Mouse (Mus musculus) CH12.LX (cell line): Measurements from ENCODE around the gene Txlng. TPM values are rescaled to one million over a fixed set of nuclear protein-coding genes. Genes with fewer than 3 reads are reported as not detected.

Experiments used
- DNase-seq: peaks from one replicate; pipeline ENCODE4 v3.0.0-alpha.2; 2013; ENCODE audit errors: extremely low read depth
- H3K27ac ChIP-seq: 2 replicates; pipeline ENCODE4 v1.5.1; 2012; ENCODE audit warnings: low read depth, mild to moderate bottlenecking, control low read depth, moderate library complexity; ENCODE audit not compliant: insufficient read depth
- H3K27me3 ChIP-seq: replicated peaks from 2 replicates; pipeline ENCODE3; 2012; ENCODE audit warnings: inconsistent platforms
- H3K36me3 ChIP-seq, 2 experiments: replicated peaks in 1 of 2; 2 replicates each; pipeline versions ENCODE3 to v1.6.1; 2012; ENCODE audit warnings: inconsistent platforms in 1 of 2, low read length in 1 of 2, mild to moderate bottlenecking in 1 of 2, mixed read lengths in 1 of 2, moderate library complexity in 1 of 2; ENCODE audit not compliant: control insufficient read depth in 1 of 2, insufficient read depth in 1 of 2
- H3K4me1 ChIP-seq, 2 experiments: 2 replicates each; pipeline ENCODE4 v1.6.1; 2012; ENCODE audit warnings: inconsistent platforms in 1 of 2, moderate library complexity in 1 of 2; ENCODE audit not compliant: insufficient read depth in 2 of 2, control insufficient read depth in 1 of 2
- H3K4me2 ChIP-seq: 2 replicates; pipeline ENCODE4 v1.6.1; 2012; ENCODE audit warnings: low read depth, mild to moderate bottlenecking, control low read depth; ENCODE audit not compliant: poor library complexity, insufficient read depth, severe bottlenecking
- H3K4me3 ChIP-seq, 3 experiments: fragments of 150-350 bp in 1 of 3; sonication (generic) in 1 of 3; replicated peaks in 1 of 3; 2 replicates each; pipeline versions ENCODE3 to v1.5.1; 2011 to 2012; ENCODE audit warnings: low read depth in 2 of 3, low read length in 2 of 3, mild to moderate bottlenecking in 2 of 3, moderate library complexity in 2 of 3, control low read depth in 1 of 3, improper control_type of control experiment in 1 of 3, inconsistent platforms in 1 of 3, mixed read lengths in 1 of 3; ENCODE audit not compliant: poor library complexity in 1 of 3
- H3K79me2 ChIP-seq: replicated peaks from 2 replicates; pipeline ENCODE4 v1.6.1; 2012; ENCODE audit warnings: mild to moderate bottlenecking, moderate library complexity; ENCODE audit not compliant: control insufficient read depth, poor library complexity, insufficient read depth, severe bottlenecking; ENCODE audit errors: extremely low read depth
- H3K9ac ChIP-seq: 2 replicates; pipeline ENCODE4 v1.6.1; 2012; ENCODE audit warnings: low read depth, mild to moderate bottlenecking, control low read depth, moderate library complexity; ENCODE audit not compliant: insufficient read depth
- H3K9me3 ChIP-seq: replicated peaks from 2 replicates; pipeline ENCODE3; 2012; ENCODE audit warnings: low read length, inconsistent platforms, mixed read lengths
- BHLHE40 ChIP-seq: IDR thresholded peaks from 2 replicates; pipeline ENCODE4 v1.6.1; 2011; ENCODE audit warnings: mild to moderate bottlenecking, low read depth, low read length, improper control_type of control experiment
- CHD2 ChIP-seq: IDR thresholded peaks from 2 replicates; pipeline ENCODE4 v1.6.1; 2011; ENCODE audit warnings: low read length, improper control_type of control experiment
- CTCF ChIP-seq, 2 experiments: IDR thresholded peaks in 1 of 2; conservative IDR thresholded peaks in 1 of 2; 2 replicates each; pipeline ENCODE4 v1.5.1; 2011 to 2012; ENCODE audit warnings: low read depth in 2 of 2, low read length in 2 of 2, improper control_type of control experiment in 1 of 2, inconsistent platforms in 1 of 2, mild to moderate bottlenecking in 1 of 2, moderate library complexity in 1 of 2
- E2F4 ChIP-seq: IDR thresholded peaks from 2 replicates; pipeline ENCODE4 v1.6.1; 2011; ENCODE audit warnings: low read depth, low read length, improper control_type of control experiment; ENCODE audit not compliant: insufficient replicate concordance
- ELF1 ChIP-seq: IDR thresholded peaks from 2 replicates; pipeline ENCODE4 v1.6.1; 2014; ENCODE audit warnings: low read depth, mild to moderate bottlenecking, inconsistent platforms, low read length, improper control_type of control experiment
- ETS1 ChIP-seq: conservative IDR thresholded peaks from 2 replicates; pipeline ENCODE4 v1.6.1; 2012; ENCODE audit warnings: low read depth, mild to moderate bottlenecking, inconsistent platforms, low read length, improper control_type of control experiment, moderate library complexity
- IRF4 ChIP-seq: IDR thresholded peaks from 2 replicates; pipeline ENCODE4 v1.6.1; 2014; ENCODE audit warnings: low read depth, mild to moderate bottlenecking, inconsistent platforms, low read length, improper control_type of control experiment
- JUND ChIP-seq: conservative IDR thresholded peaks from 2 replicates; pipeline ENCODE4 v1.6.1; 2011; ENCODE audit warnings: low read depth, low read length, improper control_type of control experiment
- MAX ChIP-seq: IDR thresholded peaks from 2 replicates; pipeline ENCODE4 v1.6.1; 2011; ENCODE audit warnings: low read length, improper control_type of control experiment
- NRF1 ChIP-seq: IDR thresholded peaks from 2 replicates; pipeline ENCODE4 v1.6.1; 2014; ENCODE audit warnings: low read depth, mild to moderate bottlenecking, inconsistent platforms, low read length, improper control_type of control experiment, moderate library complexity
- PAX5 ChIP-seq: IDR thresholded peaks from 2 replicates; pipeline ENCODE4 v1.6.1; 2012; ENCODE audit warnings: low read length, inconsistent platforms, mixed read lengths
- POLR2AphosphoS2 ChIP-seq: IDR thresholded peaks from 2 replicates; pipeline ENCODE4 v1.6.1; 2011; ENCODE audit warnings: low read depth, low read length, improper control_type of control experiment
- RAD21 ChIP-seq: IDR thresholded peaks from 2 replicates; pipeline ENCODE4 v1.6.1; 2011; ENCODE audit warnings: low read depth, mild to moderate bottlenecking, low read length, improper control_type of control experiment, moderate library complexity
- SMC3 ChIP-seq: IDR thresholded peaks from 2 replicates; pipeline ENCODE4 v1.6.1; 2011; ENCODE audit warnings: low read depth, low read length, improper control_type of control experiment
- TBP ChIP-seq: conservative IDR thresholded peaks from 2 replicates; pipeline ENCODE4 v1.6.1; 2011; ENCODE audit warnings: low read depth, low read length, improper control_type of control experiment
- TCF12 ChIP-seq: IDR thresholded peaks from 2 replicates; pipeline ENCODE4 v1.6.1; 2014; ENCODE audit warnings: low read depth, mild to moderate bottlenecking, inconsistent platforms, low read length, improper control_type of control experiment
- UBTF ChIP-seq: IDR thresholded peaks from 2 replicates; pipeline ENCODE4 v1.6.1; 2012; ENCODE audit warnings: low read depth, mild to moderate bottlenecking, inconsistent platforms, low read length, improper control_type of control experiment, moderate library complexity
- USF2 ChIP-seq: conservative IDR thresholded peaks from 2 replicates; pipeline ENCODE4 v1.6.1; 2011; ENCODE audit warnings: low read depth, low read length, improper control_type of control experiment
- ZC3H11A ChIP-seq: IDR thresholded peaks from 2 replicates; pipeline ENCODE4 v1.6.1; 2012; ENCODE audit warnings: low read depth, mild to moderate bottlenecking, inconsistent platforms, low read length, improper control_type of control experiment
- ZKSCAN1 ChIP-seq: IDR thresholded peaks from 2 replicates; pipeline ENCODE4 v1.6.1; 2012; ENCODE audit warnings: low read depth, inconsistent platforms, low read length, improper control_type of control experiment, borderline replicate concordance
- ZMIZ1 ChIP-seq: IDR thresholded peaks from 2 replicates; pipeline ENCODE4 v1.6.1; 2012; ENCODE audit warnings: low read depth, mild to moderate bottlenecking, inconsistent platforms, low read length, improper control_type of control experiment
- ZNF384 ChIP-seq: IDR thresholded peaks from 2 replicates; pipeline ENCODE4 v1.6.1; 2012; ENCODE audit warnings: low read depth, low read length, improper control_type of control experiment, inconsistent platforms
- dilution Hi-C: fragments of 300-500 bp; cut with MboI; formaldehyde crosslinking; loops from 2 replicates; pipeline ENCODE4 v1.14.3; 2020; ENCODE audit warnings: low sequenced_read_pairs; ENCODE audit not compliant: extremely low pct_unique_long_range_greater_than_20kb, extremely low pct_ligation_motif_present
- in situ Hi-C: fragments of 300-500 bp; cut with MboI; formaldehyde crosslinking; loops from 3 replicates; pipeline ENCODE4 v1.14.3; 2019; ENCODE audit warnings: low sequenced_read_pairs, low pct_ligation_motif_present, low pct_unique_long_range_greater_than_20kb, mixed read lengths
- polyA plus RNA-seq: library from polyadenylated mRNA; unstranded; fragments of >175 nt; gene quantifications from 2 replicates; pipeline ENCODE4 v1.2.1, GENCODE M21; 2012; ENCODE audit warnings: low read depth; ENCODE audit not compliant: insufficient read length
- total RNA-seq, 2 experiments: library from RNA; depleted of rRNA; stranded (reverse); fragments of 300-350 nt in 1 of 2; fragments of >200 nt in 1 of 2; gene quantifications; 2 replicates each; pipeline ENCODE4 v1.2.3; 2012 to 2014

Txlng gene
- total and polyA plus RNA-seq, 3 experiments: 12.7 to 29.2 (median 22.1) TPM

- Histone ChIP-seq H3K27ac (no peak overlapping the region), H3K27me3 (no peaks in the 10 kb centered on the region), H3K4me2 (no peak overlapping the region), H3K9ac (no peak overlapping the region), H3K36me3 (peaks cover 11 to 19% of the 10 kb centered on the region in 2 experiments), H3K79me2 (no peaks in the 10 kb centered on the region), H3K4me1 (no peaks in the 10 kb centered on the region), H3K9me3 (no peaks in the 10 kb centered on the region), H3K4me3 (no peak overlapping the region)
- DNase-seq: peak; percentile 17
- dilution Hi-C loops: no loop called here
- in situ Hi-C loops: loop anchor here (25.0 kb wide), 1 partner anchor 360 kb away; no protein-coding TSS in a partner anchor
- peak; percentile 34 for TF ChIP-seq SMC3
- TF ChIP-seq CHD2: no peak
- TF ChIP-seq BHLHE40: no peak
- no peak for TF ChIP-seq JUND
- TF ChIP-seq TBP: no peak
- TF ChIP-seq E2F4: no peak
- no peak for TF ChIP-seq ZKSCAN1
- no peak for TF ChIP-seq ELF1
- peak; percentile 45 for TF ChIP-seq RAD21
- TF ChIP-seq CTCF (conservative IDR thresholded peaks at IDR 0.05 in 1 of 2, IDR thresholded peaks at IDR 0.05 in 1 of 2; ENCODE audit: low read depth in 2 of 2, low read length in 2 of 2): peak; percentile 61 to 71
- TF ChIP-seq UBTF: no peak
- no peak for TF ChIP-seq PAX5
- no peak for TF ChIP-seq ZC3H11A
These were observed 42.7 kb upstream of the Txlng start for GRCm38 (mm10) chrX:162871734-162872517.

DNA sequence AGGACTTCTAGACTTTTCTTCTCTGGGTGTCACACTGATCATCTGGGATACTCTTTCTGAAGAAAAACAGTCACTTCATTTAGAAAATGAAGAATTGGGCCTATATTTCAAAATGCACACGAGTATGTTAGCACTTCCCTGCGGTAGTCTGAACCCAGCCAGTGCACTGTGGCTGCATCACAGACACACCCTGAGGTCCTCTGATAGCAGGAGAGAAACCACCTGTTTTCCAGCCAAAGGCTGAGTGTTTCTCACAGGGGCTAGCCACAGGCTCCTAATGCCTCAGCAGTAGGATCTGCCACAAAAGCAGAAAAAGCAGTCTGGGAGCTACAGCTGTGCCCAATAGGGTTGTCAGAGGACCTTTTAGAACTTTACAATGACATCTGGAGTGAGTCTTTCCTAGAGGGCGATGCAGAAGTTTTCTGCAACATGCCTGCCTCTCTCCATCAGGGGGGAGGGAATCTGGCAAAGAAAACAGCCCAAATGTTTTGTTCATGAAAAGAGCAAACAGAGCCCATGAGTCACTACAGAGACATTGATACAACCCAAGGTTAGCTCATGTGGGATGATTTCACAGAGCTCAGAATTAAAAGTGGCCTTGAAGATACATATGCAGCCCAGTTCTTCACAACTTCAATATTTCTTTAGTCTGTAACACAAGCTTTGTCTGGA lies 39.2 kb upstream of the Txlng start:
- H3K4me3 ChIP-seq: no peak overlapping the region
- in situ Hi-C loops (loop anchor here (25.0 kb wide), 1 partner anchor 356 kb away; no protein-coding TSS in a partner anchor), dilution Hi-C loops (no loop called here)
- peaks cover 11 to 26% of the 10 kb centered on the region in 2 experiments for H3K36me3 ChIP-seq
- H3K27ac ChIP-seq: no peak overlapping the region
- TF ChIP-seq POLR2AphosphoS2 (no peak), TBP (no peak), TCF12 (no peak), MAX (no peak), ZNF384 (no peak), ZMIZ1 (no peak), UBTF (no peak), ETS1 (no peak), BHLHE40 (no peak), USF2 (no peak), ELF1 (no peak), NRF1 (no peak), IRF4 (no peak)
- no peaks in the 10 kb centered on the region for H3K9me3 ChIP-seq
- no peaks in the 10 kb centered on the region for H3K27me3 ChIP-seq
- no peak overlapping the region for H3K9ac ChIP-seq
- no peaks in the 10 kb centered on the region for H3K79me2 ChIP-seq
- H3K4me1 ChIP-seq: no peaks in the 10 kb centered on the region
- H3K4me2 ChIP-seq: no peak overlapping the region
- no peak for DNase-seq
